Mouse (Mus musculus) effector memory CD4-positive, alpha-beta T cell, adult 7 months (primary cell): ENCODE results near the gene Dmpk. TPM values are rescaled to one million over a fixed set of nuclear protein-coding genes. Genes with fewer than 3 reads are reported as not detected.

Experiments used
- polyA plus RNA-seq: library from polyadenylated mRNA; unstranded; fragments of 100-300 nt; shearing (Covaris generic); gene quantifications from one replicate; pipeline ENCODE4 v1.2.1, GENCODE M21; 2017

The Dmpk gene
- polyA plus RNA-seq: not detected

GRCm38 (mm10) chr7:19083701-19084100, at the start of gene Dmpk:
Gene Dmpk (plus strand): TSS chr7:19083849.

DNA sequence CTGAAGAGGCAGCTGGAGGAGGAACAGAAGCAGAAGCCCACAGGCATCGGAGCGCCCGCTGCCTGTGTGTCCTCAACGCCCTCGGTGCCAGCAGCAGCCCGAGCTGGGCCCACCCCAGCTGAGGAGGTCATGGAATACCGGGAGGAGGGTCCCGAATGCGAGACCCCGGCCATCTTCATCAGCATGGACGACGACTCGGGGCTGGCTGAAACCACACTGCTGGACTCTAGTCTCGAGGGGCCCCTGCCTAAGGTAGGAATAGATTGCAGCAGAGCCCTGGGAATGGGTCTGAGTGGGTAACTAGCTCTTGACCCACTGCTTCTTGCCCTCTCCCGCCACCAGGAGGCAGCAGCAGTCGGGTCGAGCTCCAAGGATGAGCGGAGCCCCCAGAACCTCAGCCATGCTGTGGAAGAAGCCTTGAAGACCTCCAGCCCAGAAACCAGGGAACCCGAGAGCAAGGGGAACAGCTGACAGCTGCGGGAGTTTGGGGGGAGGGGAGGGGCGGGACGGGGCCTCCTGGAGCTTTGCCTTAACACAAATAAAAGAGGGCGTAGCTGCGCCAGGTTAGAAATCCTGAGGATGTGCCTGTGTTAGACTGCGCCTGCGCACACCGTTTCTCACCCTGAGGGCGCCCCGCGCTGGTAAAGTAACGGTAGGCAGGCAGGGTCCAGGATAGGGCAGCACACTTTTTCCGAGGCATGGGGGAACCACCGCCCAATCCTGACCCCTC, 29.4 kb upstream of the Dmpk start, which contains the start of gene Rsph6a:
Gene Rsph6a, plus strand, starts transcription at position 644 of the 730 bp plus-strand sequence.

GRCm38 (mm10) chr7:19075723-19076585, 7.7 kb upstream of the Dmpk start, which contains the start of gene Dmwd:
Gene Dmwd (plus strand): TSS chr7:19076227.

DNA sequence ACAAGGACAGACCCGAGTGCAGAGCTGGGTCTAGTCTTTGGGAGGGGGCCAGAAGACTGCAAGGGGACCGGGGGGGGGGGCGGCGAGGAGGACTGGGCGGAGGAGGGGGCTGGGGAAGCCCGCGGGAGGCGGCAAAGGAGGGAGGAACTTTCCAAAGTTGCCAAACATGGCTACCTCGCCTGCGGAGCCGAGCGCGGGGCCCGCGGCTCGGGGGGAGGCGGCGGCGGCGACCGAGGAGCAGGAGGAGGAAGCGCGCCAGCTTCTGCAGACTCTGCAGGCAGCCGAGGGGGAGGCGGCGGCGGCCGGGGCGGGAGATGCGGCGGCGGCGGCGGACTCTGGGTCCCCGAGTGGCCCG, 10.8 kb downstream of the Dmpk start, which contains the start of gene Six5:
Gene Six5, plus strand, starts transcription at position 124 of the 355 bp plus-strand sequence.

DNA sequence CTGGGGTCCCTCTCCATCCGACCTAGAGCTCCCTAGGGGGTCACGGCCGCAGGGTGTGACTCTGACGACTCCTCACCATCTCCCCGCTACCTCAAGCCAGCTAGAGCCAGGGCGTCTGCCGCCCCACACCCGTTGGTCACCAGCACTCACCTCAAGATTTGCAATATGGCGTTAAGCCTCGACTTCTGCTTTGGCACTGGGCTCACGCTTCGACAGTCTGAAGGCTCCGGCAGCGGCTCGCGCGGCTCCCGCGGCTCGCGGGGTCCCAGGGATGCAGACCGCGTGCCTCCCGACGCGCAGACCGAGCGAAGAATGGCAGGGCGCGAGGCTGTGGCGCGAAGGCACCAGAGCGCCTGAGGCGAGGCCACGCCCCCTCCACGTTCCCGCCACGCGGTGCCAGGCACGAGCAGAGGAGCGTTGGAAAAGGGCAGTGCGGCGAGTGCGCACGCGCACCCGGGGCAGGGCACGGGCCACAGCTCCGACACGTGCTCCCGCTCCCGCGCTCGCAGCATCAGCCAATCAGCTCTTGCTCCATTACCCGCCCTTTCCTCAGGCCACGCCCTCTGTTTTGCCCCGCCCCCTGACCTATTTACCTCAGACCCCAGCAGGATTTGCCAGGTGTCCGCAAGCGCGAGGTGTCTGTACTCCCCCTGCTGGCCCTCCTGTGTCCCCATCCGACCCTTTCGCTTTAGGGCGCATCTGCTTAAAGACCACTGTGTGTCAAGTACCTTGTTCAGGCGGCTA, 34.6 kb downstream of the Dmpk start, which contains the start of gene Gm4969:
Gene Gm4969, minus strand, starts transcription at position 341 of the 744 bp plus-strand sequence.

GRCm38 (mm10) chr7:19119631-19120429, 36.2 kb downstream of the Dmpk start, which contains the start of gene Fbxo46:
Gene Fbxo46 (plus strand): TSS chr7:19119859.

Other genes with a start within 250 kb of the Dmpk start
- 1.1 TPM for gene Mill2, start 243.9 kb upstream of the Dmpk start, polyA plus RNA-seq
- 84.2 TPM for gene Pglyrp1, start 212.5 kb upstream of the Dmpk start, polyA plus RNA-seq
- gene Ccdc61, start 173.4 kb upstream of the Dmpk start, polyA plus RNA-seq: 23.0 TPM
- not detected for gene Nova2, start 158.0 kb upstream of the Dmpk start, polyA plus RNA-seq
- gene Nanos2, start 96.4 kb upstream of the Dmpk start, polyA plus RNA-seq: not detected
- gene Mypop, start 92.6 kb upstream of the Dmpk start, polyA plus RNA-seq: 5.5 TPM
- gene Irf2bp1, start 79.8 kb upstream of the Dmpk start, polyA plus RNA-seq: 32.3 TPM
- not detected for gene Foxa3, start 60.3 kb upstream of the Dmpk start, polyA plus RNA-seq
- 17.2 TPM for gene Sympk, start 59.5 kb upstream of the Dmpk start, polyA plus RNA-seq
- not detected for gene Rsph6a, start 29.2 kb upstream of the Dmpk start, polyA plus RNA-seq
- not detected for gene Dmwd, start 7.6 kb upstream of the Dmpk start, polyA plus RNA-seq
- gene Six5, start 10.7 kb downstream of the Dmpk start, polyA plus RNA-seq: not detected
- not detected for gene Gm4969, start 34.5 kb downstream of the Dmpk start, polyA plus RNA-seq
- 10.6 TPM for gene Fbxo46, start 36.0 kb downstream of the Dmpk start, polyA plus RNA-seq
- gene Qpctl, start 65.4 kb downstream of the Dmpk start, polyA plus RNA-seq: 9.3 TPM
- 34.4 TPM for gene Snrpd2, start 65.9 kb downstream of the Dmpk start, polyA plus RNA-seq
- gene Gipr, start 82.3 kb downstream of the Dmpk start, polyA plus RNA-seq: not detected
- gene Eml2, start 92.6 kb downstream of the Dmpk start, polyA plus RNA-seq: 11.0 TPM
- not detected for gene Gpr4, start 128.7 kb downstream of the Dmpk start, polyA plus RNA-seq
- gene Opa3, start 144.5 kb downstream of the Dmpk start, polyA plus RNA-seq: 66.0 TPM
- gene Vasp, start 188.0 kb downstream of the Dmpk start, polyA plus RNA-seq: 205 TPM
- gene Ppm1n, start 196.2 kb downstream of the Dmpk start, polyA plus RNA-seq: 3.0 TPM
- 0.50 TPM for gene Rtn2, start 198.8 kb downstream of the Dmpk start, polyA plus RNA-seq
- 39.6 TPM for gene Fosb, start 226.2 kb downstream of the Dmpk start, polyA plus RNA-seq